Mouse (Mus musculus) liver, postnatal 0 days (tissue): ENCODE results near the gene Gcc2.

Experiments
- CTCF ChIP-seq: sonication (generic); IDR thresholded peaks from 2 replicates; pipeline ENCODE4 v1.5.1; 2016; ENCODE audit warnings: antibody characterized with exemption, low read depth
- EP300 ChIP-seq: IDR thresholded peaks from 2 replicates; pipeline ENCODE4 v1.6.1; 2016; ENCODE audit warnings: antibody characterized with exemption, low read depth, mild to moderate bottlenecking

GRCm38 (mm10) chr10:58211213-58211612 lies 44.1 kb upstream of the Gcc2 start:
- TF ChIP-seq CTCF (no peak), EP300 (no peak)
